Mouse (Mus musculus): ENCODE measurements at regions not wholly inside any gene's neighbourhood (a gene's known extent, or its start where the extent isn't known, plus 50 kb on each side); places are given as distances from the start of the nearest gene placed in this dataset.
A peak's percentile ranks its signal among the peaks of the same experiment; 100 is the strongest.

GRCm38 (mm10) chr9:85121059-85121458 lies 191.5 kb upstream of the Gm11114 start:
- DNase-seq (ENCODE audit: low read depth, low spot score), result no peak

GRCm38 (mm10) chr9:85123706-85124105 lies 188.9 kb upstream of the Gm11114 start:
- WGBS, result 86% methylated on average over 3 of the region's 3 CpGs
- no peak for DNase-seq (ENCODE audit: low read depth, low spot score)

- no peak for DNase-seq (ENCODE audit: low read depth, low spot score)
- 58% methylated on average over 4 of the region's 4 CpGs for WGBS
These were observed 186.8 kb upstream of the Gm11114 start for GRCm38 (mm10) chr9:85125775-85126174.

- no peak for DNase-seq (ENCODE audit: low read depth, low spot score)
- 82% methylated on average over 6 of the region's 6 CpGs for WGBS
These were observed 186.0 kb upstream of the Gm11114 start for GRCm38 (mm10) chr9:85126541-85126940.

GRCm38 (mm10) chr9:85127107-85127506 lies 185.5 kb upstream of the Gm11114 start:
- DNase-seq (ENCODE audit: low read depth, low spot score), result no peak
- 65% methylated on average over 4 of the region's 4 CpGs for WGBS

GRCm38 (mm10) chr9:85134900-85135299 lies 177.7 kb upstream of the Gm11114 start:
- no peak for DNase-seq (ENCODE audit: low read depth, low spot score)
- WGBS, result 100% methylated on average over 1 of the region's 1 CpGs

- DNase-seq (ENCODE audit: low read depth, low spot score), result no peak
- 76% methylated on average over 6 of the region's 6 CpGs for WGBS
These were observed 175.6 kb upstream of the Gm11114 start for GRCm38 (mm10) chr9:85136715-85137582.

DNA sequence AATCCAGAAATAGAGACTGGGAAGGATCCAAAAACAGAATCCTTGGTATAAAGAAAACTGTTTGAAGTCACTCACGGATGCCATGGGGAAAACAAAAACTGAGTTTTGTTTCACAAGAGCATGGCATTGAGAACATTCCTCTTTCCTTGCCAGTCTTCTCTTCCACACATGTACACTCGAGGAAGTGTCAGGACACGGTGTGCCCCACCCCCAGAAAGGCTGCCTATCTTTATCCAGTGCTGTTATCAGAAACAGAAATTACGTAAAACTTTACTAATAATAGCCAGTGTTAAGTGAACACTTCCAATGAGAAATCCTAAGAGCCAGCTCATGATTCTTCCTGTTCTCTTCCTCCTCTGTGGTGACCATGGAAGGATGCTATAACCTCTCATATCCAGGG lies 172.7 kb upstream of the Gm11114 start:
- WGBS, result 74% methylated on average over 4 of the region's 4 CpGs
- DNase-seq (ENCODE audit: low read depth, low spot score), result no peak

DNA sequence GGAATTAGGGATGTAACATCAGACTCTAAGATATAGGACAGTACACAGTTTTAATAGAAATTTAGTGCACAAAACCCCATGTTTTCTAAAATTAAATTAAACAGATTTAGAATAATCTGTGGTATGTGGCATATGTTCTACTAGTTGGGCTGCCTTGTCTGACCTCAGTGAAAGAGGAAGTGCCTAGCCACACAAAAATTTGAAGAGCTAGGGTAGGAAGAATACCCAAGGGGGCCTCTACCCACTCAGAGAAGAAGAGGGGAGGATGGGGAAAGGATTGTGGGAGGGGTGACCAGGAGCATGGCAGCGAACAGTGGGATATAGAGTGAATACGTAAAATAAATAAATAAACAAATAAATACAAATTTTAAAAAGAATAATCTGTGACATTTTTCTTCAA lies 168.2 kb upstream of the Gm11114 start:
- DNase-seq (ENCODE audit: low read depth, low spot score), result no peak
- 93% methylated on average over 2 of the region's 2 CpGs for WGBS

- no peak for DNase-seq (ENCODE audit: low read depth, low spot score)
- WGBS, result 93% methylated on average over 1 of the region's 1 CpGs
These were observed 146.9 kb upstream of the Gm11114 start for GRCm38 (mm10) chr9:85165632-85166031.

DNA sequence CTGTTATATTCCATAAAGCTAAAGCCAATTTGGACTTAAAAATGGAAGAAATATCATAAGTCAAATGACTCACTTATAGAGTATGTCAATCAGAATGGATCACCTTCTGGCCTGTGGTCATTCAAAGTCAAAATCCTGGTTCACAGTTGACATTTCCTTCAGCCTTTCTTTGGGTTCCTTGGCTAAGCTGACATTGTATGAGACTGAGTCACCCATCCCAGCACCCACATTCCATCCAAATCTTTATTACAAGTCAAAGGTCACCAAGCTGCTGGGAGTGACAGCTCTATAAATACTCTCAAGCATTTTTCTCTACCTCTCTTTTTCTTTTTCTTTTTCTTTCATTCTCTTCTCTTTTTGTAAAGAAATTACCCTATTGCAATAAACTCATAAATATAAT lies 145.3 kb upstream of the Gm11114 start:
- peak; percentile 18 for DNase-seq (ENCODE audit: low read depth, low spot score)

DNA sequence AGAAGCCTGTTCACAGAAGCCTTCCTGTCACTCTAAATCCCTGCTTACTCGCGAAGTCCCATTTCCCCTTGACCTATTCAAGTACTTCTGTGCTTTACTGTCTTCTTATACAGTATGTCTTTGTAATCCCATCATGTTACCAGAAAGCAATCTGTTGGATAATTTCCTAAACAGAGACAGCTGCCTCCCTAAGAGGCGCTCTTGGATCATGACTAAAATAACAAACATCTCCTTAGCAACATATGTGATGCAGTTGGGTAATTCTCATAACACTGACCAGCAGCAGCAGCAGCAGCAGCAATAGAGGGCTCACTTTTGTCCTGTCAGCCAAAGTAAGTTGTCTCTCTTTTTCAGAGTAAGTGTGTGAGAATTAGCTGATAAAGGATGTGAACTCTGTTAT lies 138.1 kb upstream of the Gm11114 start:
- WGBS, result 63% methylated on average over 3 of the region's 3 CpGs
- no peak for DNase-seq (ENCODE audit: low read depth, low spot score)

DNA sequence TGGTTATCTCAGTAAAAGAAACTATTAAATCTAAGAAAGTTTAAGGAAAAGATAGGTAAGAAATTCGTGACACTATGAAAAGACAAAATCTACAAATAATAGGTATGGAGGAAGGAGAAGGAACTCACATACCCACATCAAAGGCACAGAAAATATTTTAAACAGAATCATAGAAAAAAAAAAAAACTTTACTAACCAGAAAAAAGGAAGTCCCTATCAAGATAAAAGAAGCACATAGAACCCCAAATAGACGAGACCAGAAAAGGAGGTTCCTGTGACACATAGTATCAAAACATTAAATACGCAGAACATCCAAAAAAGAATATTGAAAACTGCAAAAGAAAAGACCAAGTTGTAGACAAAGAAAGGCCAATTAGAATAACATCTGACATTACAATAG lies 111.4 kb upstream of the Gm11114 start:
- 69% methylated on average over 3 of the region's 3 CpGs for WGBS
- DNase-seq (ENCODE audit: low read depth, low spot score), result no peak

DNA sequence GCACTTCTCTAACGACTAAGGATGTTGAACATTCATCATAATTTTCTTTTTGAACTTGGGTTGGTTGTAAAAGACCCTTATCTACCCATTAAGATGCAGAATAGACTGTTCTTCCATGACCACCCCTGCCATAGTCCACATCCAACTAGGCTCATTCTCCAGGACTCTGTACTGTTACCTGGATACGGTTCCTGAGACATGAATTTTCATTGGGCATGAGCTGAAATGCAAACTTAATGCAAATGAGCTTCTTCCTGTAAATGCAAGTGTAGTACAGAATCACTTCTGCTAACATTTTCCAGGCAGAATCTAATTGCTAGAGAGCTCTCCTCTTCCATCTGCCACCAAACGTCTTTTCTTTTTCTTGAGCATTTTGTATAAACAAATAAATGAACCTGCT lies 87.7 kb upstream of the Gm11114 start:
- no peak for DNase-seq (ENCODE audit: low read depth, low spot score)
- WGBS, result 66% methylated on average over 3 of the region's 3 CpGs

Data from large intestine, adult 2 months (tissue).